Mouse (Mus musculus): ENCODE measurements at regions not wholly inside any gene's neighbourhood (a gene's known extent, or its start where the extent isn't known, plus 50 kb on each side); places are given as distances from the start of the nearest gene placed in this dataset.
A peak's percentile ranks its signal among the peaks of the same experiment; 100 is the strongest.

GRCm38 (mm10) chr8:44155705-44156321, 446.0 kb upstream of the Adam34 start:
- DNase-seq (ENCODE audit: low spot score), result no peak

GRCm38 (mm10) chr8:44165115-44165514, 455.3 kb upstream of the Adam34 start:
- DNase-seq (ENCODE audit: low spot score), result no peak

- DNase-seq (ENCODE audit: low spot score), result no peak
These were observed 467.2 kb upstream of the Adam34 start for GRCm38 (mm10) chr8:44177016-44177415.

GRCm38 (mm10) chr8:44202228-44202627, 492.4 kb upstream of the Adam34 start:
- no peak for DNase-seq (ENCODE audit: low spot score)

DNA sequence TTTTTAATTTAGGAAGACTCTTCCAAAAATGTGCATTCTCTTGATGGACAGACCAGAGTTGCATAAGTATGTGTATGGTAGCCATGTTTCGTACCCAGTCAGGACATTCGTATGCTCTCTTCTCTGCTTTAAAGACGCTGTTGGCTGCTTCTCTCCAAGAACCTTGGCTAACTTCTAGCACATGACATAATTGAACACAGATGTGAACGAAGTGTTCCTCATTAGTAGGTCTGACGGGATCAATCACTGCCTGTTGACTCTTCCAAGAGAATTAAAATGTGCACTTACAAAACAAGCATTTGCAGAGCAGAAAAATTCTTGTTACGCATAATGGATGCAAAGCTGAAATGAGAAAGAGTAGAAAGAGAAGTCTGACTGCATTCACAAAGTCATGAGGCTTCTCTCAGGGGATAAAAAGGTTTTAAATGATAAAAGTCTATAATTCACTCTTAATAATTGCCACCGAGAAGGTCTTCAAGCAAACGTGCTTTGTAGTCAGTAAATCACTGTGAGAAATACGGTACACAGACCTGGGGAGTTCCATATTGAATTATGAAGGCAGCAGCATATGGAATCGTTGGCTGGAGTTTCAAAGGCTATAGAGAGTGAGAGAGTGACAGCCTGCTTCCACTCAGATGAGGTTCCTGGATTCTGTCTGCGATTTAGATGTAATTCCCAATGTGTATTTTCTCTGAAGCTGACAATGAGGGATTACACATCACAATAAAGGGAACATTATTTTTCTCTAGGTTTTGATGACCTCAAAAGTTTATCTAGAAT, 496.7 kb upstream of the Adam34 start:
- peak; percentile 1 for DNase-seq (ENCODE audit: low spot score)

GRCm38 (mm10) chr8:44222346-44222745, 512.5 kb upstream of the Adam34 start:
- no peak for DNase-seq (ENCODE audit: low spot score)

DNA sequence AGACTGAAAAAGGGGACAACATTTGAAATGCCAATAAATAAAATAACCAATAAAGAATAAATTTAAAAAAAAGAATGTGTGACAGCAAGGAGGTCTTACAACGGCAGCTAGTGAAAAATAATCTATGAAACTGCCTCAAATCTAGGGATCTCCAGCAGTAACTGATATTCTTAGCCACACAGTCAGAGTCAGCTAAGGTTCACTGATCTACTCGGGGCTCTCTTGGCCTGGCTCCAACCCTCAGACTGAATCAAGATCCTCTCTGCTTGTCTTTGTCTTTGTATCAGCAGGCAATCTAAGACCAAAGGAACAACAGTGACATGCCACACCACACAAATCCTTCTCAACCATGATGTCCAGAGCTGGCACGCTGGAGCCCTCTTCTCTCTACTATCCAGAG, 542.5 kb upstream of the Adam34 start:
- no peak for DNase-seq (ENCODE audit: low spot score)

DNA sequence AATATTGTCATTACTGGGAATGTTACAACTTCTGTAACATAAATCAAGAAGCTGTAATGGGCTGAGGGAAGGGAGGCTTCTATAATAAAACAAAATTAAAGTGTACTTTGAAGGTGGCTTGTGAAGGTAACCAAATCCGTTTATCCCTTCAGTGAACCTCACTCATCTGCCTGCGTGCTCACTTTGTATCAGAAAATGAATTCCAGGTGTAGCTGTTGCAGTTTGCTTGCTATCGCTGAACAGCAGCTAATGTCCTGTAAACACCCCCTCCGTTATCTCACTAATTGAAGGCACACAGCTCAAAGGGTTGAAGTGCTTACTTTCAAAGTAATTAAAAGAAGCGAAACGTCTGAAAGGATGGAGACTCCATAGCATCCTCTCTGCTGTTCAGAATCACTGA, 547.2 kb upstream of the Adam34 start:
- DNase-seq (ENCODE audit: low spot score), result no peak

DNA sequence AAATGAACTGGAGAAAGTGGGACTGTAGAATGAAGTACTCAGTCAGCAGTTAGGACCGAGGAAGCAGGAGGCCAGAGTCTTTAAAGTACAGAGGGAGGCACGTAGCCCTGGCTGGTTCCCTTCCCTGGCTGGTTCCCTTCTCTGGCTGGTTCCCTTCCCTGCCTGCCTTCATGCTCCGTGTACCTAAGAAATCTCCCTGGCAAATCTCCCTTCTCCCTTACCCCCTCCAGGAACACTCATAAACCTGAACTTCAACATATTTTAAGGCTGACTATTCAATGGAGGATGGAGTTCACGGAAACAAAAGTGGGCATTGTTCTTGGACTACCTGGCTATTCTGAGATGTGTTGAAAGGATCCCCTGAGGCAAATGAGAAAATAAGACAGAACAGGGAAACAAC, 551.2 kb upstream of the Adam34 start:
- no peak for DNase-seq (ENCODE audit: low spot score)

DNA sequence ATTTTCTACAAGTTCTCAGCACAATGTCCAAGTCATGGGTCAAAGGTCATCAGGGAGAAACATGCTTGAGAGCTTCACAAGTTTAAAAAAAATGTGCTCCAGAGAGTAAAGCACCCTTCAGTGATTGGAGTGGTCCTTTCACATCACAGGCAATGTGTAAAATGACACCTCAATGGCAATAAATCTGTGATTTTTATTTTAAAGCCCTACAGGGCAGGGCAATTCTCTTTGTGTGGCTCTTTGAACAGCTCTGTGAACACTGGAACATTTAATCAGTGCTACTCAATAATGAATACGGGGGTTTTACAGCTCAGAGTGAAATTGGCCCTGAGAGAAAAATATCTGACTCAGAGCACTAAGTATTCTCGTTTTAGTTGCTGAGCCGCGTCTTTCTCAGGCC, 563.5 kb upstream of the Adam34 start:
- DNase-seq (ENCODE audit: low spot score), result no peak

DNA sequence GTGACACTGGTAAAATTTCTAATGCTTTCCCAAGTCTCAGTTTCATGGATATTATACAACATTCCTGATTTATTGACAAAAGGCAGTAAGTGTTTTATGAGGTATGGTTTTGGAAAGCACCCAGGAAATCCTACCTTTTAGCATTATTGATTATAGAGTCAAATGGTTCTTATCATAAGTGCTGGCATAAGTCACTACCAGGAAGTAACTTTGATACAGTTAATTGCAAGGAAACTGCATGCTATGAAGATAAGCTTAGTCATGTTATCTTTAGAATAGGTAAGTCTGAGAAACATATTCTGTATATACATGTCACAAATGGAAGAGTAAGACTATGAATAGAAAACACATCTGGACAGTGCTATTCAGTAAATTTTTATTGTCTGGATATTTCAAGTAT, 608.4 kb upstream of the Adam34 start:
- DNase-seq (ENCODE audit: low spot score), result no peak

- DNase-seq (ENCODE audit: low spot score), result no peak
These were observed 600.8 kb upstream of the Fat1 start for GRCm38 (mm10) chr8:44334323-44334993.

- no peak for DNase-seq (ENCODE audit: low spot score)
These were observed 591.8 kb upstream of the Fat1 start for GRCm38 (mm10) chr8:44343401-44343800.

GRCm38 (mm10) chr8:44343924-44344323, 591.3 kb upstream of the Fat1 start:
- no peak for DNase-seq (ENCODE audit: low spot score)

DNA sequence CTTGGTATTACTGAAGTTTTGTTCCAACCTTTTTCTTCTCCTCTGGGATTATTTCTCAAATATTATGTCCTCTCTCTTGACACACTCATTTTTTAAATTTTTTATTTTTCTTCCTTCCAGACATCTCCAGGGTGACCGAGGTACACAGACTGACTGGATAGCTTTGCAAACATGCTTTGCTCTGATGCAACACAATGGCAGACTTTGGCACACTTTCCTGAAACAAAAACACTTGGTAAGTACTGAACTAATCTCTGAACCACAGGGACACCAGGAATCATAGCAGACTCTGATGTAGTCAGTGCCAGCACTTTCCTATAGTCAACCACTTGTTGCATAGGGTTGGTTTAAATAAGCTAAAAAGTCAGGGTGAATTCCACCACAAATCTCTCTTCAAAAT, 587.8 kb upstream of the Fat1 start:
- peak; percentile 28 for DNase-seq (ENCODE audit: low spot score)

DNA sequence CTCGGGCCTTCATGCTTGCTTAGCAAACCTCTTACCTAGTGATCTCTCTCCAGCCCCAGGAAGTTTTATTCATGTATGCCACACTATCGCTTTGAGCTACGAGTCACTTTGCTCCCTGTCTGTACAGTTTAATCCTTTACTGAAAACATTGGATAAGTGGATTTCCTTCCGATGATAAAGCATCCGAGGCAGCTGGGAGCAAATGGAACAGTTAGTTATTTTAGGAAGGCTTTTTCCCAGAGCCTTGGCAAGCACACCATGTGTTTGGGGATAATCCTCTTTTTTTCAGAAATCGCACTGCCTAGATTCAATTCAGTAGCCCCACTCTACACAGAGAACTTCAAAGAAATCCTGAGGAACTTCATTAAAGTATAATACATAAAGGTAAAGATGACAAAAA, 561.3 kb upstream of the Fat1 start:
- DNase-seq (ENCODE audit: low spot score), result no peak

GRCm38 (mm10) chr8:44377731-44378130, 557.5 kb upstream of the Fat1 start:
- DNase-seq (ENCODE audit: low spot score), result no peak

- DNase-seq (ENCODE audit: low spot score), result no peak
These were observed 526.8 kb upstream of the Fat1 start for GRCm38 (mm10) chr8:44408462-44408861.

DNA sequence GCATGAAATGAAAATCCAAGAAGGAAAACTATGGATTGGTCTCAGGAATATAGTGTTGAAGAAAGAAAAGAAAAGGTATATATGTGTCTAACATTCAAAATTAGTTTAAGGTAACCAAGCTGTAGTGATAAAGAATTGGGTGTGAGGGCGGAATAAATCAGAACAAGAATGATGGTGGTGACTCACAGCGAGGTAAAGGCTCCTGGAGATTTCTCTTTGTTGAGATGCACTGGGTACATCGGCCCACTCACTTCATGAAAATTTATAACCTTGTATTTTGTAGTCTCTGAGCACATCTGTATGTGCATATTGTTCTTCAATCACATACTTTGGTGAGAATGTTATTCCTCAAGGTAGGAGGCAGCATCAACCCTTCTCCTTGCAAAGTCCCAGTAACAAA, 525.0 kb upstream of the Fat1 start:
- DNase-seq (ENCODE audit: low spot score), result no peak

GRCm38 (mm10) chr8:44418003-44418402, 517.2 kb upstream of the Fat1 start:
- no peak for DNase-seq (ENCODE audit: low spot score)

GRCm38 (mm10) chr8:44455433-44455832, 479.8 kb upstream of the Fat1 start:
- no peak for DNase-seq (ENCODE audit: low spot score)

DNA sequence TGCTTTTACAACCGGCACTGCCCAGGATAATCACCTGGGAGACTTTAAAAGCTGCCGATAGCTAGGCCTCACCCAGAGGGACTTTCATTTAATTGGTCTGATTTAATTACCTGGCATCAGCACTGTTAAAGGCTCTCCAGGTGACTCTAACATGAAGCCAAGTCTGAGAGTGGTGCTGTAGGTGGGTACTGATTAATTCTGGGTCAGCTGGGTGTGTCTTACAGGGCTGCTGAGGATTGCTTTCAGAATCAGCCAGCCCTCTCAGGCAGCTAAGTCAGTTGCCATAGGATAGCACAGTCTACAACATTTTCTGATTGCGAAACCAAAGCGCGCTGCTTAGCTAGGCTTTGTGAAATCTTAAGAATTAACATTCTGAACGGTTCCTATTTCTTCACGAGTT, 478.9 kb upstream of the Fat1 start:
- no peak for DNase-seq (ENCODE audit: low spot score)

All from gastrocnemius, adult 18-20 months (tissue).